Mouse (Mus musculus): ENCODE measurements around the gene Nab2.
"Not testable (repeated sequence)": the region's sequence is repeated elsewhere in the genome, so short reads cannot be mapped to it uniquely, and the experiment has no call there.

Nab2 gene

DNA sequence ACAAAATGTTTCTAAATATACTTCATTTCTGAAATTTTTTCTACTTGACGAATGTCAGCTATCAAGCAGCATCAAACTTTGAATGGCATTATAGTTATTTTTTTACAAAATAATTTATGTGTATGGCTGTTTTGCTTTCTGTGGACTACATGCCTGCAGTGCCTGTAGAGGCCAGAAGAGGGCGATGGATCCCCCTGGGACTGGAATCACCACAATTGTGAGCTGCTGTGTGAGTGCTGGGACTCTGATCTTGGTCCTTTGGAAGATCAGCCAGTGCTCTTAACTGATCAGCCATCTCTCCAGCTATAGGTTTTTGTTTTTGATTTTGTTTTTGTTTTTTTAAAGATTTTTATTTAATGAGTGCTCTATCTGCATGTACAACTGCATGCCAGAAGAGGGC lies 2.9 kb upstream of the Nab2 start:
- peak; percentile 56 for DNase-seq (ENCODE audit: low spot score)

DNA sequence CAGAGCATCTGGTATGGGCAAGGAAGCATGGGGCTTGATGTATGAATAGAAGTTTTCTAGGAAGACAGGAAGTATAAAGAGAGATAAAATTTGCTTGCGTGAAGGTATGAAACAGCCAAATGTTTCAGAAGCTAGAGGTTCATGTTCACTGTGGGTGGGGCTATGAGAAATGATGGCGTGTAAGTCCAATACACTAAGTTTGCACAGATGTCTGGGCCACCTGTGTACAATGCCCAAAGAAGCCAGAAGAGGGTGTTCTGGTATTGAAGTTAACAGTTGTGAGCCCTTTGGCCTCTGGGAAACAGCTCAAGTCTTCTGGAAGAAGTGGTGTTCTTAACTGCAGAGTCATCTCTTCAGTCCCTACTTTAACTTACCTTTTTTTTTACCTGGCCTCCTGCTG lies 1.8 kb upstream of the Nab2 start:
- peak; percentile 28 for DNase-seq (ENCODE audit: low spot score)

DNA sequence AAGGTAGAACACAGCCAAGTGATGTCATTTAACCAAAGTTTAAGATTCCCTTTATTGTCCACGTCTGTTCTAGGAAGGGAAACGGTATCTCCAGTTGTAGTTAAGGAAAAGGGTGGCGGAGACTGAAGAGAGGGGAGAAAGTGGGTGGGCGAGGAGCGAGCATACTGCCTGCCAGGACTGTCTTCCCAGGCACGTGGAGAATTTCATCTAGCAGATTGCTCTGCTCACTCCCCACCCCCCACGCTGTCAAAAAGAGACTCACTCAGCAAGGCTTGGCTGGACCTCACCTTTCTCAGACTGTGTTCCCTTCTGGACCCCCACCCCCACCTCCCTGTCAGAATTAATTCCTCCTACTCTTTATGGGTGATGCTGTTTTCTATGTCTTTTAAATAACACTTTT lies 802 bp upstream of the Nab2 start:
- DNase-seq (ENCODE audit: low spot score): no peak

DNA sequence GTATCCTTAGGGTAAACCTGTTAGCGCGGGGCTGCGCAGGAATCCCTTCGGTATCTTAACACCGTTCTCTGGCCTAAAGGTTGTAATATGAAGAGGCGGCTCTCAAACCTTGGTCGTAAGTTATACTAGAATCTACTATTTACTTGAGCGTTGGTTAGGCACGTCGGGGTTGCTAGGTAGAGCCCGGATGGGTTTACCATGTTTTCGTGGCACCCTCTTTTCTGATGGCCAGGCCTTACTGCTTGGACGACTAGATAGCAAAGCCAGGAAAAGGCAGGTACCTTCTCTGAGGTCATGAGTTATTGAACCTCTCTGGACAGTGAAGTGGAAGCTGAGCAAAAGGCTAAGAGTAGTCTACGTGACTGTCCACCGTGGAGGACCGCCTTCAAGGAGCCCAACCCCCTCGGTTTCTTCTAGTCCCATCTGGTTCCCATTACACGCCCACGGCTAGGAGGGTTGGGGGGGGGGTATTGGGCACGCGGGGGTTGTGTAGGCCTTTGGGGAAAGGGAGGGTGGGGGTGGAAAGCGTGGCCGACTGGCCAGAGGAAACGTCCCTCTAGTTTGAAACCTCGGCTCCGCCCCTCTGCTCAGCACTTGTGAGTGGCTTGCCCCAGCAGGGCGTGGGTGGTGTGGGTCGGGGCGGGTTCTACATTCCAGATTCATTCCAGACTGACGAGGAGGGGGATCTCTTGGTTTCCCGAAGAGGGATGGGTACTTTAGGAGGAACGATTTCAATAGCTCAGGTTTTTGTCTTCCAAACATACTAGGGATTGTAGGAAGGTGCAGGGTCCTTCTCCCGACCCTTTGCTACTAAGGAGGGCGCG lies 887 bp downstream of the Nab2 start:
- peak; percentile 60 for DNase-seq (ENCODE audit: low spot score)

DNA sequence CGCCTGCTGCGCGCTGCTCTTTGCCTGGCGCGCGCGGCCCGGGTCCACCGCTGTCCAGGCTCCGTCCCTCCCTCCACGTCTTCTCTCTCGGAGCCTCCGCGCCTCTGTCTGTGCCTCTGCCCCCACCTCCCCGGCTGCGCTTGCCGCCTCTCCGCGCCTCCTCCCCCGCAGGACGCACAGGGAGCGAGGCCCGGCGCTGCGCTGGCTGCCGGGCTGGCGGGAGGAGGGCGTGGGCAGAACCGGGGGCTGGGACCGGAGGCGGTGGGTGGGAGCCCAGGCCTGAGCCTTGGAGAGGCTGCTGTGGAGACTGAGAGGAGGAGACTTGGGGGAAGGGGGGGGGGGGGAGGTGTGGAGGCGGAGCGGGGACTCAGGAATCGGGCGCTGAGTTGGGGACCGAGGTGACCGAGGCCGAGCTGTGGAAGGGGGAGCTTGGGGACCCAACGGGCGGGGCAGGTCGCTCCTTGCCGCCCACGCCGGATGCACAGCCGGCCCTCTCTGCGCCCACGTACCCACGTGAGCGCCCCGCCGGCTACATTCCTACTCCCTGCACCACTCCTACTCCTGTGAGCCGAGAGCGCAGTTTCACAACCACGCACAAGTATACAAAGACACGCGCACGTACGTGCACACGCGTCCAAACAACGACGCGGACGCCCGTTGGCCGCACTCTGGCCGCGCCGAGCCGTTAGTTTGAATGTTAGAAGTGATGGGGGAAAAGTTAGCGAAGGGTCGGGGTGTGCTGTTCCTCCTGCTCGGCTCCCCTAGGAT lies 1.7 kb downstream of the Nab2 start, which contains the start of gene Nemp1:
Nemp1 (plus strand) TSS at position 401 of the 768 bp plus-strand sequence.
- peak; percentile 65 for DNase-seq (ENCODE audit: low spot score)

DNA sequence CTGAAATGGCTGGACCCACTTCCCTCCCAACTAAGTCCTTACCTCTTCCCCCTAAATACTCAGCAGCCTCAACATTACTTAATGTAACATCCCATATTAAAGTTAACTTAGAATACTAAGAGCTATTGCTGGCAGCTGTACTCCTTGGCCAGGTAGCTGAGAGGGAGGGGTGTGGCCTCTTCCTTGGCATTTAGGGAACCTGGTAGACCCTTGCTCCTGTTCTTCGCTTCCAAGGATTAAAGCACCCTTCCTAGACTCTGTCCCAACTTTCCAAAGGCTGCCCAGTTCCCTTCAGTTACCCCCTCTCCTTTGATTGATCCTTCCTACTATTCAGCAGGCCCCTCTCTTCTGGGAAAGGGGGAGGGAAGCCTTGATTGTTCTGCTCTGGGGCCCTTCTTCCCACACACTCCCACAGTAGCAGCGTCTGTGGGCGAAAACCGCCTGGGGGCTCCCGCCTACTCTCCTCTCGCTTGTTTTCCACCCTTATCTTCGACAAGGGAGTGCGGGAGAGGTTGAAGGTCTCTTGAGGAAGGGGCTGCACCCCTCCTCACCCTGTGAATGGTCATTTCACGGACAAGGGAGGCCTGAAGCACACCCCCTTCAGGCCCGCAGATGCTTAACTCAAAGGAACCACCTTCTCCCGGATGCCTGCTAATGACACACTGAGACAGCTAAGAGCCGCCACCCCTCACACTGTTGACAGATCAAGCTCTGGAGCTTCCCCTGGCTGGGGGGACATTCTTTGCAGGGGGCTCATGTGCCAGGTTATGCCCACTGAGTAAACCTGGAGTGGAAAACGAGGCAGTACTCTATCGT lies 2.8 kb downstream of the Nab2 start:
- DNase-seq (ENCODE audit: low spot score): peak; percentile 44

DNA sequence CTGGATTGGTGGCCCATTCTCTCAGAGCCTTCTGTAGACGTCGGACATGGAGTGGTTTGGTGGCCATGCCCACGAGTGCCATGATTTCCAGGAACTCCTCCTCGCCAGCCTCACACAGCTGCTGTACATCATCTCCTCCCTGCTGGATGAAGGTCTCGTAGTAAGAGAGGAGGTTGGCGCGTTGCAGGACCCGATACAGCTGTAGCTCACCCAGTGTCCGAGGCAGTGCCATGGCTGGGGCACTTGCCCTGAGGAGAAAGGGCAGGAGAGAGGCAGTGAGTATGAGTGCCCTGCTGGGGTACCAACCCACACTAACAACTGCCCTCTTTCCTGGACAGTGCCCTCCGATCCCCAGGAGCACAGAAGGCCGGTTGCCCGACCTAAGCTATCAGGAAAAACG lies 3.5 kb downstream of the Nab2 start:
- no peak for DNase-seq (ENCODE audit: low spot score)

DNA sequence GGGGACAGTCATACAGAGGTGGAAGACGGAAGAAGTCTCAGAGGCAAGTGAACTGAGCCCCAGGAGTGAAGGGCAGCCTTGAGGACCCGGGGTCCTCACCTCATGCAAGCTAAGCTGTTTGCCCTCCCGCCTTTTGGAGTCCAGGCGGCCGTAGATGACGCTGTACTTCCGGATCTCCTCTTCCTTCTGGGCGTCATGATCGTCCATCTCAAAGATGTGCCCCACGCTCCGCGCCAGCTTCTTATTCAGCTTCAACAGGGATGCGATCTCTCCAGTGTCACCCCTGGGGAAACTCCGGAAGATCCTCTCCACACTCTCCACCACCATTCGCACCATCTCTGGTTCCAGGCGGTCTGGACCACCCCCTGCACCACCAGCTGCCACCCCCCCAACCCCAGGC lies 4.2 kb downstream of the Nab2 start:
- no peak for DNase-seq (ENCODE audit: low spot score)

DNA sequence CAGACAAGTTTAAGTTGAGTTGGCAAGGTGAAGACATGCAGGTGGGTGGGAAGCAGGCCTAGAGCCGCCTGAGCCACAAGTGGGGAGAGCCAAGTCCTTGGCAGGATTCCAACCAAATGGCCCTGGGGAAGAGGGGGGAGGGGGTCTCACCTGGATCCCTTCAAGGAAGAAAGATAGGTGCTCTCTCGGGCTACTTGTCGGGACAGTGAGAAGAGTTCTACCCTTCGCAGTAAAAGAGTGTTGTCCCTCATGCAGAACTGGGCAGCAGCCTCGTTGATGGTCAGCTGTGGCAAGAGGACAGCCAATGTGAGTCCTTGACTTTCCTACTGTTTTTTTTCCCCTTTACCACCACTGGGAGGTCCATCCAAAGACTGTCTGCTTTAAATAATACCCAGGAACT lies 4.8 kb downstream of the Nab2 start:
- DNase-seq (ENCODE audit: low spot score): no peak

DNA sequence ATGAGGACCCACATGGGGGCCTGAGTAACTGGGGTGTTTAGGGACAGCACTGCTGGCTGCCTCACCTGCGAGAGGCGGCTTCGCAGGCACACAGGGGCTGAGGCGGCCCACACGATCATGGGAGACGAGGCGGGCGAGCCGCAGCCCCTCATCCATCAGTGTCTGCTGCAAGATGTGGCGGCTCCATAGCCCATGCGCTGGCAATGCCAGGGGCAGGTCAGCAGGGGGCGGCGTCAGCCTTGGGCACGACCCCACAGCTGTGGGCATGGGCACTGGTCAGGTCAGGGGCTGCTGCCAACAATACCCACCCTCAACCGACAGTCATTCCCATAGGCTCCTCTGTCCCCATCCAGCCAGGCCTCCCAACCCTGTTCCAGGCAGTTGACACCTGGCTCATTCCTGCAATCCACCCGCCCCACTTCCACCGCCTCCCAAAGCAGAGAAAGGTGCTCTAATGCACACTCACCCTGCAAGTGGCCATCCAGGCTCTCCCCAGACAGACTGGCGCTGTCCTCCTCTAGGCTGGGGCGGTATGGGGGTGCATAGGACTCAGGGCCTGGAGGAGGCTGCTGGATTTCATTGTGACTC lies 5.6 kb downstream of the Nab2 start:
- DNase-seq (ENCODE audit: low spot score): peak; percentile 39

DNA sequence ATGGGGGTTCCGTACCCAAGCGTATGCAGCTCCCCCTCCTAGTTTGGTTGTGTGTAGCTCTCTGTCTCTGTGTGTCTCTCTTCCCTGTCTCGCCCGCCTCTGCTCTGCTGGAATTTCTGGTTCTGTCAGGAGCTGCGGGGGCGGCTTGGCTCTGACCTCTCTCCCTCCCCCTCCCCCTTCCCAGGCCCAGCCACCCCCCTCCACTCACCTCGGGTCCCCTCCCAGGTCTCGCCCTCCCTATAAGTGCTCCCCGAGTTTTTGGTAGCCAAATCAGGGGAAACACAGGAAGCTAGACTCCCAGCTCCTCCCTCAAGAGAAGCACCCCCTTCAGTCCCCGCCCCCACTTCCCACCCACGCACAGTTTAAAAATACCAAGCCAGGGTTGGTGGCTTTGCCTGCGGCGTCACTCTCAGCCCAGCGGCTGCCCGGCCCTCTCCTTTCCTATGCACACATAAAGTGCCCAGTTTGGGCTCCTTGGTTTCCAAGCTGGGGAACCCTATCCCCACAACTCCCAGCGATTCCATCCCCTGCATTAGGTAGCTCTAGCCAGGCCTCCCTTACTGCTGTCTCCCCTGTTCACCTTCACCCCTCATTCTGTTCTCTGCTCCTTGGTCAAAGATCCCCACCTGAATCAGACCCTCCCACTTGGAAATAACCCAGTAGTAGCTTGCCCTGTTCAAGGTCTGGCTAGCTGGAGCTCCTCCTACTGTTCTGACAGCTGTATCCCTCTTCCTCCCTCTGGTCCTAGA lies 6.3 kb downstream of the Nab2 start:
- peak; percentile 66 for DNase-seq (ENCODE audit: low spot score)

DNA sequence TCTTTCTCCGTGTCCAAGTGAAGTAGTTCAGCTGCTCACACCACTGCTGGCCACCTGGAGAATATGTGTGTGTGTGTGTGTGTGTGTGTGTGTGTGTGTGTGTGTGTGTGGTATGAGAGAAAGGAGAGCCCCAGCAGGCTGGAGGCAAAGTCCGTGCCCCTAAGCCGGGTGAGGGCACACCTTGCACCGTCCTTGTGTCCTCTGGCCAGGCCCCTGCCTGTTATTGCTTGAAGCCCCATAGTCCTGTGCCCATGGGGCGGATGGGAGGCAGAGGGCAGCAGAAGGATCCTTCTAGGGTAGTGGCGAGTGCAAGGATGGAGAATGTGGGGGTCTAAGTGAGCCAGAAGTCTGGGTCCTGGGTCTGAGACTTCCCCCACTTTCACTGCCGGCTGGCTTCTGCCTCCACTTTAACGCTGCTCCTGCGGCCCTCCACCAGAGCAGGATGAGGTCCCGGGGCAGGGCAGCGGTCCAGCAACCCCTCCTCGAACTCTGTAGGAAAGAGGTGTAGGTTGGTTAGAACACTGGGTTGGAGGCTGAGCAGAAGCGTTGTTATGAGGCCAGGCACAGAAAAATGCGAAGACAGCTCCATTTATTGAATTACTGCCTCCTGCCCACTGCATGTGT lies 7.0 kb downstream of the Nab2 start:
- DNase-seq (ENCODE audit: low spot score): no peak

DNA sequence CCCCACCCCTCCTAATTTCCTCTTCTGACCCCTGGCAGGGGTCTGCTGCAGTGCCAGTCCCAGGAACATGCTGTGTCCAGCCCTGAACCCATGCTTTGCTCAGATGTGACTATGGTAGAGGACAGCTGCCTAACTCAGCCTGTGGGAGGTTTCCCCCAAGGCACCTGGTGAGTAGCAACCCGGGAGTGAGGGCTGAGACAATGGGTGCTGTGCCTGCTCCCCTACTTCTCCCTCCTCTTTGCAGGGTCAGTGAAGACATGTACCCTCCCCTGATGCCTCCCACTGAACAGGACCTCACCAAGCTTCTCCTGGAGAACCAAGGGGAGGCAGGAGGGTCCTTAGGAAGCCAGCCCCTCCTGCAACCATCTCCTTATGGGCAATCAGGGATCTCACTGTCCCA lies 8.8 kb downstream of the Nab2 start:
- DNase-seq (ENCODE audit: low spot score): no peak

DNA sequence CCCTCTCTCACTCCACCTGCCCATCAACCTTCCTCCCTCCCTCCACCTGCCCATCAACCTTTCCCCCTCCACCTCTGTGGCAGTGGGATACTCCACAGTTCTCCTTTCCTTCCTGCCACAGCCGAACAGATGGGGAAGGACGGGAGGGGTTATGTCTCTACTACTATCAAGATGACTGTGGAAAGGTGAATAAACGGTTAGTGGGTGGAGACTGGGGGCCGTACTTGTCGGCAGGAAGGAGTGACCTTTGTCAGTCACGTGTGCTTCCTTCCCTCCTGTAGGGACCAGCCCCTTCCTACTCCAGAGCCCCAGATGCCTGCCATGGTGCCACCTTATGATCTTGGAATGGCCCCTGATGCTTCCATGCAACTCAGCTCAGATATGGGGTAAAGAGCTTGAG lies 10.3 kb downstream of the Nab2 start:
- no peak for DNase-seq (ENCODE audit: low spot score)

DNA sequence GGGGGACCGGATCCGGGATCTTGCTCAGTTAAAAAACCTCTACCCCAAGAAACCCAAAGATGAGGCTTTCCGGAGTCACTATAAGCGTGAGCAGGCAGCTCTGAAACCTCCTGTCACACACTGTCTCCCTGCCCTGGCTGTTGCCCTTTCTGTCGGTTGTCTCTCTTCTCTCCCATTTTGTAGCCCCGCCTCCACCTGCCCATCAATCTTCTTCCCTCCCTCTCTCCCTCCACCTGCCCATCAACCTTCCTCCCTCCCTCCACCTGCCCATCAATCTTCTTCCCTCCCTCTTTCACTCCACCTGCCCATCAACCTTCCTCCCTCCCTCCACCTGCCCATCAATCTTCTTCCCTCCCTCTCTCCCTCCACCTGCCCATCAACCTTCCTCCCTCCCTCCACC lies 10.8 kb downstream of the Nab2 start:
- DNase-seq (ENCODE audit: low spot score): not testable (repeated sequence)

DNA sequence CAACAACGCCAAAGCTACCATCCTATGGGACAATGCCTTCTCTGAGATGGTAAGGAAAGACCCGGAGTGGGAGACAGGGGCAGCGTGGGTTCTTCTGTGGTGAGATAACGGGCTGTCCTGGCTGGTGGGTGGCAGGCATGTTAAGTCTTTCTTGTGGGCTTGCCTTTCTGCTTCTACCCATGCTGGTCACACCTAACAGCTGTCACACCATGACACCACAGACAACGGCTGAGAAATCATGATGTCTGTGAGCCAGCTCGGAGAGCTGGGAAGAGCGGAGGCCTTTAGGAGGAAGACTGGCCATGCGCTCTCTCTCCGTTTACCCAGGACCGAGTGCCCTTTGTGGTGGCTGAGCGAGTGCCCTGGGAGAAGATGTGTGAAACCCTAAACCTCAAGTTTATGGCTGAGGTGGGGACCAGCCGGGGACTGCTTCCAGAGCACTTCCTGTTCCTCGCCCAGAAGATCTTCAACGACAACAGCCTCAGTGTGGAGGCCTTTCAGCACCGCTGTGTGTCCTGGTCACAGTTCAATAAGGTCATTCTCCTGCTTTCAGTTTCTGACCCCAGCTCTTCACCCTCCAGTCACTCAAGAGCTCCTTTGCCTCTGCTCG lies 13.3 kb downstream of the Nab2 start:
- no peak for DNase-seq (ENCODE audit: low spot score)

DNA sequence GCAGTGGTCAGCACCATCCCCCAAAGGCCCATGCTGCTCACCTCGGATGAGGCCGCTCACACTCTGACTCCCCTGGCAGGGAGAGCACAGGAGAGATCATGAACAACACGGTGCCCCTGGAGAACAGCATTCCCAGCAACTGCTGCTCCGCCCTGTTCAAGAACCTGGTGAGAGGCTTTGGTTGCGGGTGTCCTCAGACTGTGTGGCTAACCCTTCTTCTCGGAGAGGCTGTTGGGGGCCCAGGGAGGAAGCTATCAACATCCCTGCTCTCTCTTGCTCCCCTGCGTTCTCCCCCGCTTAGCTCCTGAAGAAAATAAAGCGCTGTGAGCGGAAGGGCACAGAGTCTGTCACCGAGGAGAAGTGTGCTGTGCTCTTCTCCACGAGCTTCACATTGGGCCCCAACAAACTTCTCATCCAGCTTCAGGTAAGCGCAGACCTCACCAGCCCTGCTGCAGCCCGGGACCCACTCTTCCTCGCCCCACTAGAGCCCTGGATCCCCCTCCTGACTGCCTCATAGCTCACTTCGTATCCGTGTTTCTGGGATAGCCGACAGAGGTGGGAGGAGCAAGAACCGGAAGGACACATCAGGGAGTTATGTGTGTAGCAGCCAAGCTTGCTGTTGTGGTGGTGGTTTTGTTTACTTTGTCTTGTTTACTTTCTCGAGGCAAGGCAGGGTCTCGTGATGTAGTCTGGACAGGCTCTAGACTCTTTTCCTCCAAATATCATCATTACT lies 15.3 kb downstream of the Nab2 start:
- no peak for DNase-seq (ENCODE audit: low spot score)

DNA sequence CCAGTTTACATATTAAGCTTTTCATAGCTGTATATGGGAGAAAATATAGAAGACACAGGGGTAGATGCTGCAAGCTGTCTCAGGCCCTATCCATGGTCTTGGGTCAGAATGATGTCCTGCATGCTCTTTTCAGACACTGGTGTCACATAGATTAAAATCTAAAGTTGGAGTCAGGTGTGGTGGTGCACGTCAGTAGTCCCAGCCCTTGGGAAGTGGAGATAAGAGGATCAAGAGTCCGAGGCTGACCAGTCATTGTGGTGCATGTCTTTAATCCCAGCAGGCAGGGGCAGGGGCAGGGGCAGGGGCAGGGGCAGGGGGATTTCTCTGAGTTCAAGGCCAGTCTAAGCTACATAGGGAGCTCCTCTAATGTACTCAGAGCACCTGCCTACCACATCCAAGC lies 22.6 kb downstream of the Nab2 start:
- no peak for DNase-seq (ENCODE audit: low spot score)

DNA sequence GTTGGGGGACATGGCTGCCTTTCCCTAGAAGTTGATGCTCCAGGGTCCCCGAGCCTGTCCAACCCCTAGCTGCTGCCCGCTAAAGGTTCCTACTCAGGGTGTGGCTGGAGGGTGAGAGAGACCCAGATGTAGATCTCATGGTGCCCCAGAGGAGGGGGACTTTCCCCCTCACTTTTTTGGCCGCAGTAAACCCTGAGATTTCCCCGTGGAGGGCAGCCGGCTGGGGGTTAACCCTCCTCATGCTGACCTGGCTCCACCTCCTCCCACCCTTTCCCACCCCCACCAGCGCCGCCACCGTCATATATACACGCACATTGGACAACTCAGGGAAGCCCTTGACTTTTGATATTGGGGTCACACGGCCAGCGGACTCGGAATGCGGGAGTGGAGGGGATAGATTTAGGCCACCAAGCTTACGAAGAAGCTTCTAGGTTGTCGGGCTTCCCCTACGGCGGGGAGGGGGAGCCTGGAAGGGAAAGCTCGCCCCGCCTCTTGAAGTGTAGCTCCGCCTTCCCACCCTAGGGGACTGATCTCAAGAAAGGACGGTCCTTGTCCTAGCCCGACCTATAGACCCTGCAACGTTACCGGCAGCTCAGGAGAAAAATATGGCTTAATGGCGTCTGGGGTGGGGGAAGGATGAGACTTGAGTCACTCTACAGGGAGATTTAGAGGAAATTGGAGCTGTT lies 24.7 kb downstream of the Nab2 start:
- DNase-seq (ENCODE audit: low spot score): peak; percentile 79

Data from T-cell, adult 2 months (primary cell).